Mouse (Mus musculus): ENCODE measurements at regions not wholly inside any gene's neighbourhood (a gene's known extent, or its start where the extent isn't known, plus 50 kb on each side); places are given as distances from the start of the nearest gene placed in this dataset.

DNA sequence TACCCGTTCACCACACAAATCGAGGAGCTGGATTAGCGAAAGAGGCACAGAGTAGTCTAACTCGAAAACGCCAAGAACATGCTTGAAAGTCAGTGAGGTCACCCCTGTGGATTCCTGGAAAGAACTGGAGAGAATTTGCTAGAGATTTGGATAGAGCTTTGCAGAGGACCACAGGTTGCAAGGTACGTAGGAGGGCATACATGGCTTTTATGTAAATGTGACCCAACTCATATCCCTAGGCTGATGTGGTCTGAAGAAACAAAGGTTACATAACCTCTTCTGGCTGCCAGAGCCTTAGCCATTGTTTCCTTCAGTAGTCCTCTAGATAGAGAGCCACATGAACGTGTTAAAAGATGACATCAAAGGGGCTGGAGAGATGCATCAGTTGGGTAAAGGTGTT, 525.7 kb upstream of the Sox9 start:
- H3K27ac ChIP-seq (ENCODE audit: low read depth, low read length): no peak overlapping the region
- H3K4me3 ChIP-seq (ENCODE audit: low read depth, low read length): no peak overlapping the region
- ATAC-seq (ENCODE audit: low FRiP score): no peak
- DNase-seq (ENCODE audit: low spot score): no peak
- no peaks in the 10 kb centered on the region for H3K36me3 ChIP-seq (ENCODE audit: control insufficient read depth, insufficient read depth, low read length)
- H3K9ac ChIP-seq (ENCODE audit: low read depth, low read length): no peak overlapping the region
- no peaks in the 10 kb centered on the region for H3K9me3 ChIP-seq (ENCODE audit: control insufficient read depth, low read length)
- H3K4me2 ChIP-seq (replicated peaks; ENCODE audit: low read depth, low read length): no peak overlapping the region
- H3K27me3 ChIP-seq (ENCODE audit: control insufficient read depth, insufficient read depth, low read length): no peaks in the 10 kb centered on the region
- 89% methylated on average over 7 of the region's 7 CpGs for WGBS
- no peaks in the 10 kb centered on the region for H3K4me1 ChIP-seq (replicated peaks; ENCODE audit: control insufficient read depth, insufficient read depth, low read length)

DNA sequence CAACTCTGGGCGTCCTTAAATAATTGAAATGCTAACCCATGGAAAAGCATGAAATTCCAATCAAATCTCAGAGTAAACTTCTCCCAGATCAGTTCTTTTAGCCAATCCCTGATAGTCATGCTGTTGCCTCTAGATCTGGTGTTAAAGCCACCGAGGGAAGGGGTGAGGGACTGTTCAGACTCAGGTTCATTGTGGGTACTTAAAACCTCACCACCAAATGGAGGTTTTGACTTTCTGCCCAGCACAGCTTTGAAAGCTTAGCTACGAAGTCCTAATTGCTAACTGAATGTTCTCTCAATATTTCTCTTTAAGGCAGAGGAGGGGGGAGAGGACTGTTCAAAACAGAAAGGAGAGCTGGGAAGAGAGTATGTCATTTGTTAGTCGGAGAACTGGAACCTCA, 517.9 kb upstream of the Sox9 start:
- Histone ChIP-seq H3K27me3 (ENCODE audit: control insufficient read depth, insufficient read depth, low read length) (no peaks in the 10 kb centered on the region), H3K9me3 (ENCODE audit: control insufficient read depth, low read length) (no peaks in the 10 kb centered on the region), H3K4me1 (replicated peaks; ENCODE audit: control insufficient read depth, insufficient read depth, low read length) (no peaks in the 10 kb centered on the region), H3K4me3 (ENCODE audit: low read depth, low read length) (no peak overlapping the region), H3K9ac (ENCODE audit: low read depth, low read length) (no peak overlapping the region), H3K4me2 (replicated peaks; ENCODE audit: low read depth, low read length) (no peak overlapping the region), H3K27ac (ENCODE audit: low read depth, low read length) (no peak overlapping the region), H3K36me3 (ENCODE audit: control insufficient read depth, insufficient read depth, low read length) (no peaks in the 10 kb centered on the region)
- no peak for ATAC-seq (ENCODE audit: low FRiP score)
- 79% methylated on average over 4 of the region's 4 CpGs for WGBS
- DNase-seq (ENCODE audit: low spot score): no peak

DNA sequence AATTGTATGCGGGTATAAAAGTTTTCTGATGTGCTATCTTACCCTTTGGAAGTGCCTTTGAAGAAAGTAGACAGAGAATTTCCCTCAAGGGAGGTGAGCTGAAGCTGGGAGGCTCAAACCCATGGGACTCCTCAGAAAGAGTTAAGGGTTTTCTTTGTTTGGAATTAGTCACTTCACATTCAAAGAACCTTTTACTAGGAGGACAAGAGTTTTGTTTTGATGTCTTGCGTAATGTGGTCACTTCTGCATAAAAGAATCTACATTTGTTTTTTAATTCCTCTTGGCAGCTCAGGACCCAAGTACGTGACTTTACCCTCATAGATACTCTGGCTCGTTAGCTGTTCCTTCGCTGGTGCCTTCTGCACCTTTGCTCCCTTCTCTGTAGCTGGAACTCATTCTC, 511.1 kb upstream of the Sox9 start:
- no peaks in the 10 kb centered on the region for H3K9me3 ChIP-seq (ENCODE audit: control insufficient read depth, low read length)
- DNase-seq (ENCODE audit: low spot score) (no peak), ATAC-seq (ENCODE audit: low FRiP score) (no peak)
- H3K27ac ChIP-seq (ENCODE audit: low read depth, low read length): no peak overlapping the region
- H3K4me1 ChIP-seq (replicated peaks; ENCODE audit: control insufficient read depth, insufficient read depth, low read length): no peaks in the 10 kb centered on the region
- no peak overlapping the region for H3K9ac ChIP-seq (ENCODE audit: low read depth, low read length)
- WGBS: 92% methylated on average over 5 of the region's 5 CpGs
- H3K27me3 ChIP-seq (ENCODE audit: control insufficient read depth, insufficient read depth, low read length): no peaks in the 10 kb centered on the region
- H3K4me2 ChIP-seq (replicated peaks; ENCODE audit: low read depth, low read length): no peak overlapping the region
- H3K36me3 ChIP-seq (ENCODE audit: control insufficient read depth, insufficient read depth, low read length): no peaks in the 10 kb centered on the region
- no peak overlapping the region for H3K4me3 ChIP-seq (ENCODE audit: low read depth, low read length)

DNA sequence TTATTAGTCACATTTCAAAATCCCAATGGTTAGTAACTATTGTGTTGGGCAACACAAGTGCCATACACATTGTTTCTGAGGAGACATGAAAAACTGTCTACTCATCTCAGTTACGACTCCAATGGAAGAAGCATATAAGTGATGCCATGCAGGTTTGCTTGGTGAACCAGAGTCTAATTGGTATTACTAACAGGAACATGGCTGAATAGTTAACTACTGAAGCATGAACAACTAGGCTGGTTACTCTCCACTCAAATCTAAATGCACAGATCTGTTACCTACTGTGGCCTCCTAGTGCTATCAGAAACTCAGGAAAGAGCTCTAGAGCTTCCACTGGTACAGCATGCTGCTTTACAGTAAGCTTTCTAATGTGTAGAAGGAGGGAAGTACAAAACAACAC, 503.5 kb upstream of the Sox9 start:
- no peaks in the 10 kb centered on the region for H3K27me3 ChIP-seq (ENCODE audit: control insufficient read depth, insufficient read depth, low read length)
- no peaks in the 10 kb centered on the region for H3K4me1 ChIP-seq (replicated peaks; ENCODE audit: control insufficient read depth, insufficient read depth, low read length)
- H3K9me3 ChIP-seq (ENCODE audit: control insufficient read depth, low read length): no peaks in the 10 kb centered on the region
- DNase-seq (ENCODE audit: low spot score): no peak
- 84% methylated on average over 1 of the region's 1 CpGs for WGBS
- H3K27ac ChIP-seq (ENCODE audit: low read depth, low read length): no peak overlapping the region
- H3K9ac ChIP-seq (ENCODE audit: low read depth, low read length): no peak overlapping the region
- no peak overlapping the region for H3K4me2 ChIP-seq (replicated peaks; ENCODE audit: low read depth, low read length)
- H3K4me3 ChIP-seq (ENCODE audit: low read depth, low read length): no peak overlapping the region
- ATAC-seq (ENCODE audit: low FRiP score): no peak
- no peaks in the 10 kb centered on the region for H3K36me3 ChIP-seq (ENCODE audit: control insufficient read depth, insufficient read depth, low read length)

DNA sequence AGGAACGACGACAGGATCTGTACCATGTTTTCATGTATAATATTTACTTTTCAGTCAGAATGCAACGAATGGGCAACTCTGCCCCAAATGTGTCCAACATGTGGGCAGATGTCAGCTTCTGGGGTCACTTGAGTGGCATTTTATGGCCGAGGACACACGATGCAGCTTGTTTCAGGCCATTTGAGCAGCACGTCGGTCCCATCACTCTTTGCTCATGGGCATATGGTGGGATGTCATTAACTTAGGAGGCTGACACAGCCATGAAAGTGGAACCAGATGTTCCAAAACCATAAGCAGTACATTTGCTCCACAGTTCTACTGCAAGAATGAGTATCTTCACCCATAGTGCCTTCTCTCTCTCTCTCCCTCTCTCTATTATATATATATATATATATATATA, 499.1 kb upstream of the Sox9 start:
- Histone ChIP-seq H3K9ac (ENCODE audit: low read depth, low read length) (no peak overlapping the region), H3K36me3 (ENCODE audit: control insufficient read depth, insufficient read depth, low read length) (no peaks in the 10 kb centered on the region), H3K4me1 (replicated peaks; ENCODE audit: control insufficient read depth, insufficient read depth, low read length) (no peaks in the 10 kb centered on the region), H3K4me2 (replicated peaks; ENCODE audit: low read depth, low read length) (no peak overlapping the region), H3K9me3 (ENCODE audit: control insufficient read depth, low read length) (no peaks in the 10 kb centered on the region), H3K27ac (ENCODE audit: low read depth, low read length) (no peak overlapping the region), H3K27me3 (ENCODE audit: control insufficient read depth, insufficient read depth, low read length) (no peaks in the 10 kb centered on the region), H3K4me3 (ENCODE audit: low read depth, low read length) (no peak overlapping the region)
- WGBS: 69% methylated on average over 7 of the region's 7 CpGs
- no peak for ATAC-seq (ENCODE audit: low FRiP score)
- DNase-seq (ENCODE audit: low spot score): no peak

DNA sequence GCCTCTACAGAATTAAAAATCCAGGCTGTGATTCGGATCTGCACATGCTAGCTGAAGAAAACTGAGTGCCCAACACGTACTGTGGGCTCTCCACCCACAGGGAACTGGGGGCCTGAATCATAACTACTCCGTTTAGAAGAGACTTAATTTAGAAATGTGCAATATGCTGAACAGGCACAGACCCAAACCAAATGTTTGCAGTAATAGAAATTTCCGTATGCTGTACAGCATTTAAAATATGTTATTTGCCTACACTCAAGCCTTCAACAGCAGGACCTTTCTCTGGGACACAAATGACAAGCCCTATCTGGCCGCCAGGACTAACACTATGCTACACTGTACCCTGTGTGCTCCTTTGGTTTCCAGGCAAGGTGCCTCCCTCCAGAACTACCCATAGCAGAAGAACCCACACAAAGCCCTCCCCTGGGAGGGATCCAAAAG, 483.1 kb upstream of the Sox9 start:
- no peaks in the 10 kb centered on the region for H3K36me3 ChIP-seq (ENCODE audit: control insufficient read depth, insufficient read depth, low read length)
- H3K4me3 ChIP-seq (ENCODE audit: low read depth, low read length): no peak overlapping the region
- WGBS: 88% methylated on average over 5 of the region's 5 CpGs
- no peak overlapping the region for H3K4me2 ChIP-seq (replicated peaks; ENCODE audit: low read depth, low read length)
- no peak overlapping the region for H3K27ac ChIP-seq (ENCODE audit: low read depth, low read length)
- H3K9me3 ChIP-seq (ENCODE audit: control insufficient read depth, low read length): no peaks in the 10 kb centered on the region
- H3K27me3 ChIP-seq (ENCODE audit: control insufficient read depth, insufficient read depth, low read length): no peaks in the 10 kb centered on the region
- no peaks in the 10 kb centered on the region for H3K4me1 ChIP-seq (replicated peaks; ENCODE audit: control insufficient read depth, insufficient read depth, low read length)
- H3K9ac ChIP-seq (ENCODE audit: low read depth, low read length): no peak overlapping the region
- DNase-seq (ENCODE audit: low spot score) (no peak), ATAC-seq (ENCODE audit: low FRiP score) (no peak)

DNA sequence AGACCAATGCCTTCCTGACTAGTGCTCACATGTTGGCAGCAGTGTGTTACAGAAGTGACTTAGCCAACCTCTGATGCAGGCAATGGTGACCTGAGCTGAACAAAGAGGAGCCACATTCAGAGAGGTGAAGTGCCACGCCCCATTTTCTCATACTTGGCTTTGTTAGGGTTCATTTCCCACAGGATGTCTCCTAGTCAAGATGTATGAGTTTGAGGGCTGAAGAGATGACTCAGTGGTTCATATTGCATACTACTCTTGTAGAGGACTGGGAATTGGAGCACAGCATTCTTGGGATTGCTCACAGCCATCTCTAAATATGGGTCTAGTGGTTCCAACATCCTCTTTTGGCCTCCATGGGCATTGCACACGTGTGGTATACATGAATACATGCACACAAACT, 478.9 kb upstream of the Sox9 start:
- no peaks in the 10 kb centered on the region for H3K4me1 ChIP-seq (replicated peaks; ENCODE audit: control insufficient read depth, insufficient read depth, low read length)
- no peak overlapping the region for H3K4me2 ChIP-seq (replicated peaks; ENCODE audit: low read depth, low read length)
- H3K27me3 ChIP-seq (ENCODE audit: control insufficient read depth, insufficient read depth, low read length): no peaks in the 10 kb centered on the region
- DNase-seq (ENCODE audit: low spot score) (no peak), ATAC-seq (ENCODE audit: low FRiP score) (no peak)
- WGBS: 72% methylated on average over 2 of the region's 2 CpGs
- H3K36me3 ChIP-seq (ENCODE audit: control insufficient read depth, insufficient read depth, low read length): no peaks in the 10 kb centered on the region
- H3K9ac ChIP-seq (ENCODE audit: low read depth, low read length): no peak overlapping the region
- no peak overlapping the region for H3K27ac ChIP-seq (ENCODE audit: low read depth, low read length)
- H3K9me3 ChIP-seq (ENCODE audit: control insufficient read depth, low read length): no peaks in the 10 kb centered on the region
- H3K4me3 ChIP-seq (ENCODE audit: low read depth, low read length): no peak overlapping the region

DNA sequence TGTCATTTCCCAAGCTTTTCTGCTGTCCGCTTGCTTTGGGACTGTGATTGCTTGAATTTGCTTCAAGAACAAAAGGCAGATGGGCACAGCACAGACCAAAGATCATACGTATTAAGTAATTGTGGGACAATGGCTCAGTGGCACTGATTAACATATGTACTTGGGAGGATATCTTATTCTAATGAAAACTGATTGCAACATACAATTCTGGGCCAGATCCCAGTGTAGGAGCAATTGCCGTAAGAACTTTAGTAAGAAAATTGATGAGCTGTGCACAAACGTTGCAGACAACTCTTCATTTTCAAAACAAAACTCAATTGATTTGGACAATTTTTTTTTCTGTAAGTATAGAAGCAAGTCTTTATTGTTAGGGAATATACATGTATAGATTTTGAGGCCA, 456.2 kb upstream of the Sox9 start:
- no peaks in the 10 kb centered on the region for H3K9me3 ChIP-seq (ENCODE audit: control insufficient read depth, low read length)
- no peaks in the 10 kb centered on the region for H3K36me3 ChIP-seq (ENCODE audit: control insufficient read depth, insufficient read depth, low read length)
- no peak overlapping the region for H3K4me3 ChIP-seq (ENCODE audit: low read depth, low read length)
- H3K4me2 ChIP-seq (replicated peaks; ENCODE audit: low read depth, low read length): no peak overlapping the region
- H3K9ac ChIP-seq (ENCODE audit: low read depth, low read length): no peak overlapping the region
- no peaks in the 10 kb centered on the region for H3K27me3 ChIP-seq (ENCODE audit: control insufficient read depth, insufficient read depth, low read length)
- 87% methylated on average over 4 of the region's 4 CpGs for WGBS
- no peak overlapping the region for H3K27ac ChIP-seq (ENCODE audit: low read depth, low read length)
- ATAC-seq (ENCODE audit: low FRiP score) (no peak), DNase-seq (ENCODE audit: low spot score) (no peak)
- no peaks in the 10 kb centered on the region for H3K4me1 ChIP-seq (replicated peaks; ENCODE audit: control insufficient read depth, insufficient read depth, low read length)

DNA sequence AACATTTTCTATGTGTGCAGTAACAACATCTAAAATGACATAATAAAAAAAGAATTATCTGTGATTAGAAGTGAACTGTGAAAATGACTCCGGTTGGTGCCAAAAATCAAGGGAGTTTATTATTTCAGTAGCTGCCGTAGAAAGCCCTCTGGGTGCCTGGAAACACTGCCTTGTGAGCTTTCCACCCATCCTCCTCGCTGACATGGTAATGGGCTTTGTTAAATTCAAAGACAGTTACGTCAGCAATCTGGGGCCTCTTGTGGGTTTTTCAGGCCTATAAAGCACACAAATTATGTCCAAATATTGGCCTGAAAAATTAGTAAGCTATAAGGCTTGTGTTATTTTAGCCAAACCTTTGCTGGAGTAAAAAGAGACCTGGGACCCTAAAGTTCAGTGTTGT, 454.4 kb upstream of the Sox9 start:
- DNase-seq (ENCODE audit: low spot score) (no peak), ATAC-seq (ENCODE audit: low FRiP score) (no peak)
- no peaks in the 10 kb centered on the region for H3K9me3 ChIP-seq (ENCODE audit: control insufficient read depth, low read length)
- H3K4me1 ChIP-seq (replicated peaks; ENCODE audit: control insufficient read depth, insufficient read depth, low read length): no peaks in the 10 kb centered on the region
- no peak overlapping the region for H3K4me2 ChIP-seq (replicated peaks; ENCODE audit: low read depth, low read length)
- 69% methylated on average over 4 of the region's 4 CpGs for WGBS
- H3K4me3 ChIP-seq (ENCODE audit: low read depth, low read length): no peak overlapping the region
- no peaks in the 10 kb centered on the region for H3K27me3 ChIP-seq (ENCODE audit: control insufficient read depth, insufficient read depth, low read length)
- H3K36me3 ChIP-seq (ENCODE audit: control insufficient read depth, insufficient read depth, low read length): no peaks in the 10 kb centered on the region
- H3K27ac ChIP-seq (ENCODE audit: low read depth, low read length): no peak overlapping the region
- no peak overlapping the region for H3K9ac ChIP-seq (ENCODE audit: low read depth, low read length)

All from hindbrain, embryonic 11.5 days (tissue).